Mouse (Mus musculus) right cerebral cortex, postnatal 10 days (tissue): ENCODE measurements at regions not wholly inside any gene's neighbourhood (a gene's known extent, or its start where the extent isn't known, plus 50 kb on each side); places are given as distances from the start of the nearest gene placed in this dataset.

Source experiments
- DNase-seq, 2 experiments: peaks; one replicate each; pipeline ENCODE4 v3.0.0; 2021; ENCODE audit warnings: low spot score in 2 of 2

DNA sequence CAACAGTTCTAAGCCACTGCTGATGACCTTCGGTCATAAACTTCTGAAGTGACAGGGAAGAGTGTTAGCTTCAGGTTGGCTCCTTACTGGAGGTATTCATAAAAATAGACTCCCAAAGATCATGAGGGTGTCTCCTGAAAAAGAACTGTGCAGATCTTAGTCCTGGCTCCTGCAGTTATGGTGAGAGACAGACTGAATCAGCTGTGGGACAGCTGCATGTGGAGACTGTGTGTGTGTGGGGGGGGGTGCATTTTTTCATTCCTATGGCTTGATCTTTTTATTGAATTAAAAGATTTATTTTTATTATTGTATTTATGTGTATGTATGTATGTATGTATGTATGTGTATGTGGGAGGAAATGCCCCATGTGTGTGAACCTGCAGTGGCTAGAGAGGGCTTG is 149.9 kb upstream of the Trib2 start:
- no peak for DNase-seq

DNA sequence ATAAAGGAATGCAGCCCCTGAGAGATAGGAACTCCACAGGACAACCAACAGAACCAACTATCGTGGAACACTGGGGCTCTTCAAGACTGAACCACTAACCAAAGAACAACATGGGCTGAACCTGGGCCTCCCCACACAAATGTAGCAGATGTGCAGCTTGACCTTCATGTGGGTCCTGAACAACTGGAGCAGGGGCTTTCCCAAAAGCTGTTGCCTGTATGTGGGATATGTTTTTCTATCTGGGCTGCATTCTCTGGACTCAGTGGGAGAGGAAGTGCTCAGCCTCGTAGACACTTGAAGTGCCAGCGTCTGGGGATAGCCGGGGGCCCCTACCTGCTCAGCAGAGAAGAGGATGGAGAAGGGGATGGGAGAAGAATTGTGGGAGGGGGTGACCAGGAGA is 149.2 kb upstream of the Trib2 start:
- no peak for DNase-seq

DNA sequence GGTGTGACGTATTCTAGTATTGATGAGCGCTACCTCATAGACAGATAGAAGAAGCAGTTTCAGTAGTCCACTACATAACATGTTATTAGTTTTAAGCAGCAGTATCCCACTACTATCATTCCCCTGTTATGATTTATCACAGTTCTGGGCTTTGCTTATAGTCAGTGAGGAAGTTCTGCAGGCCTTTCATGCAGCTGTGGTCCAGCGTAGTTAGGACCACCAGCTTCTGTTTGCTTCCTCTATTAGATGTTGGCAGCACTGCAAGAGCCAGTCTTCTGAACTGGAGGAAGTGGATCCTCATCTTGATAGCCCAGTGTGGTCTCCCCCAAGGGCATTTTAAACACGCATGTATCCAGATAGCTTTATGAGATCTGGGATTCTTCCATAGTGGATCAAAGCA is 147.4 kb upstream of the Trib2 start:
- DNase-seq: no peak

GRCm38 (mm10) chr12:15961834-15962233 is 145.1 kb upstream of the Trib2 start:
- DNase-seq: no peak

- DNase-seq: no peak
These were observed 120.9 kb upstream of the Trib2 start for GRCm38 (mm10) chr12:15937443-15938237.

DNA sequence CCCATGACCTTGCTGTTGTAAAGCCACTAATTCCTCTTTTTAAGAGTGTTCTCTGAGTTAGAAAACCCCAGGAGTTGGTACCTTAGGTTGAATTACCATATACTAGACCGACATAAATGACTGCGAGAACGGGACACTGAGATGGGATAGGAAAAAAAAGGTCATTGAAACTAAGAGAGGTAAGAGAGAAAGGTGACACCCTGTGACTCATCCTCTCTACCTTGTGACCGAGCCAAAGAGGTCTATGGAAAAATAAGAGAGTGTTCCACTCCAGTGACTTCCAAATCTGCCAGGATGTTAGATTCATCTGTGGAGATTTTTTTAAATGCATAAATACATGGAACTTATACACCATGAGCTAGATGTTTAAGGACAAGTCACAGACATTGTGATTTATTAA is 115.3 kb upstream of the Trib2 start:
- DNase-seq: no peak

- no peak for DNase-seq
These were observed 114.8 kb upstream of the Trib2 start for GRCm38 (mm10) chr12:15931535-15931934.

GRCm38 (mm10) chr12:15930155-15930554 is 113.4 kb upstream of the Trib2 start:
- no peak for DNase-seq

DNA sequence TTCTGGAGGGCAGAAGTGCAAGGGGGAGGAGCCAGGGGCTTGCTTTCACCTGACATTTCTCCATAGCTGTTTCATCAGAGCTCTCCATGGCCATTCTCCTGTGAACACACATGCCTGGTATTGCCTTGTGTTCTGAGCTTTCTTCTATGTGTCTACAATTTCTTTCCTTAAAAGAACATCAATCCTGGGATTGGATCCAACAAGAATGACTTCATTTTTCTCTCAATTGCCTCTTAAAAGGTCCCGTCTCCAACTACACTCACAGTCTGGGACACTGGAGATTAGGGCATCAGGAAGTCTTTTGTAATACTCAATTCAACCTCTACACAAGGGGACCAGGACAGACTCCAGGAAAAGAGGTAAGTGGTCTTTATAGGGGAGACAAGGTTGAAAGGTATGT is 112.8 kb upstream of the Trib2 start:
- DNase-seq: no peak

GRCm38 (mm10) chr12:15918291-15918690 is 101.6 kb upstream of the Trib2 start:
- DNase-seq: no peak

- no peak for DNase-seq
These were observed 96.2 kb upstream of the Trib2 start for GRCm38 (mm10) chr12:15912959-15913358.

DNA sequence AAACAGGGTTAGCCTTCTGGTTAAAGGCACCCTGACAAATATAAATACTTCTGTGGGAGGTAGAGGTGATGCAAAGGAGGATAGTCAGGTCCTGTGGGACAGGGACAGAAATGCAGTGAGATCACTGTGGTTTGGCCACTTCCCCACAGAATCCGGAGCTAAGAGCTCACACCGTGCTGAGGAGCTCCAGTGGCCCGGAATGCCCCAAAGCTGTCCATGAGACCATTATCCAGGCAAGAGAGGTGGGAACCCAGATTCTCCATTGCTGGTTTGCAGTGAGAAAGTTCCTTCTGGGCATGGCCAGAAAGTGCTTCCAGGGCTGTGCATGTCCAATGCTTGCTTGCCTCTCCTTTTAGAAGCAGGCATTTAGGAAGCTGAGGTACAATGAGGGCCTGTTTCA is 95.8 kb upstream of the Trib2 start:
- no peak for DNase-seq

DNA sequence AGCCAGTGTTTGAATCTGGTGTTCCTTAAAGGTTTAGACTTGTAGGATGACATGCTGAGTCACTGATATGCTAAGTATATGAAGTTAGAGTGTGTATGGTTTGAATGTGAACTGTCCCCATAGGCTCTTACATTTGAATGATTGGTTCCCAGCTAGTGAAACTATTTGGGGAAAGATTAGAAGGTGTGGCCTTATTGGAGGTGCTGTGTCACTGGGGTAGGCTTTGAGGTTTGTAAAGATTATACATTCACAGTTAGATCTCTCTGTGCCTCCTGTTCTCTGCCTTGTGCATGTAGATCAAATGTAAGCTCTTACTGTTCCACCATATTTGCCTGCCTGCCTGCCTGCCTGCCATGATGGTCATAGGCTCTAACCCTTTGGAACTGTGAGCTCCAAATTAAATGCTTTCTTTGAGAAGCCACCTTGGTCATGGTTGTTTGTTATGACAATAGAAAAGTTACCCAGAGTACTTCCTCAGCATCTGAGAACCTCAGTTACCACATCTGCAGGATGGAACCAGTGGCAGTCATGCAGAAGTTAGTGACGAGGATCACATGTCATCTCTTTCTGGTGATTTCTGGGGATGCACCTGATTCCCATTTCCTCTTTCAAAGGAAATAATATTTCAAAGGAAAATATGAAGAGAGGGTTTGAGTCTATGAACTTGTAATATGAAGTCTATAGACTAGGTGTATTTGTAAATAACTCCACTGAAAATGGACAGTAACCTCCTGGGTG is 94.7 kb upstream of the Trib2 start:
- no peak for DNase-seq

DNA sequence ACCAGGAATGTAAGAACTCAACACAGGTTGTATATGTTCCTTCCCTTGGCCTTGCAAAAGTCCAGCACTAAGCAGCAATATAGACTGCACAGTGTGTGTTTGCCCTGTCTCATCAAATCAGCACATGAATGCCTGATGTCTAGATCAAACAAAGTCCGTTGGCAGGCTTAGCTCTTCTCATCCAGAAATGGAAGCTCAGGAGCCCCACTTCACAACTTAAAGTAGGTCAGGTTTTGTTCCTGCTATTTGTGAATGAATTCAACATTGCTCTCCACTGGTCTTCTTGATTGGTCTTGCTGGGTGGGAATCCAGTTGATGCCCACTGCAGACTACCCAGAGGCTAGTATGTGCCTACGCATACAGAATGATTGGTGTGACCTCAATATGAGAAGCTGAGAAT is 80.8 kb upstream of the Trib2 start:
- DNase-seq: peak; percentile 26 to 60

GRCm38 (mm10) chr12:15896511-15896910 is 79.8 kb upstream of the Trib2 start:
- DNase-seq: peak; percentile 64 to 82

DNA sequence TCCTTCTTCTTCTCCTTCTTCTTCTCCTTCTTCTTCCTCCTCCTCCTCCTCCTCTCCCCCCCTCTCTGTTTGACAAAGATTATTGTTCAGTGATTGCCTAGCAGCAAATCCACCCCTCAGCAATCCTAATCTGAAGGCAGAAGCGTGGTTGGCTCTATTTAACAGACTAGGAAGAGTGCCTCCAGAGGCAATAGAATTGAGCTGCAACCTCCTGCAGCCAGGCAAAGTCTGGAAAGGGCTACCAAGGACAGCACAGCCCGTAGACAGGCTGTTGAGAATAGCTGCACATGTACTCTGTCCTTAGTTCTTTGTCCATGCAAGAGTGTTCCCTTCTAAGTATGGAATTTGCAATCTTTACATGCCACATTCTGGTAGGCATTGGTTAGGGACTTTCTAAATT is 78.5 kb upstream of the Trib2 start:
- no peak for DNase-seq

- DNase-seq: no peak
These were observed 73.9 kb upstream of the Trib2 start for GRCm38 (mm10) chr12:15890591-15890990.

DNA sequence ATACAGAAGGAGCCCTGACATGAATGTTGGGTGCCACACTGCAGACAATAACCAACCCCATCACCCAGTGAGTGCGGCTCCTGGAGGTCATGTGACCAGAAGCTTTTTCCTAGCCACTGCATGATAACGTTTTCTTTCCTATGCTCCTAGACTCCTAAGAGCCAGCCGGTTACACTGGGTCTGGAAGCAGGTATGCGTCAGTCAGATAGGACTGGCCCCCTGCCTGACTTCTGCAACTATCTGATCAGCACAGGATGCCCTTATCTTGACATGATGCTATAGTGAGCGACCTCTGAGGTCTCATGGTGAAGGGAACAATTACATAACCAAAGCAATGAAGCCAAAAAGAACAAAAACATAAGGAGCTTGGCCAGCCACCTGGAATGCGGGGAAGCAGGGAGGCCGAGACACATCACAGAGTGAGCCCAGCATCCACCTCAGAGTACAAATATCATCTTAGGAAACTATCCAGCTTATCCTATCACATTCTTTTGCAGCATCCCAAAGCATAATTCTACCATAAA is 63.2 kb upstream of the Trib2 start:
- DNase-seq: no peak
